ENCODE assay signal across 8 mouse cellular contexts in genomic region chr3:95661945-95662715, GRCm38 (mm10). TPM values are rescaled to one million over a fixed set of nuclear protein-coding genes. Genes with fewer than 3 reads are reported as not detected.
DNase-seq lines count a peak whose midpoint lies in the region; ATAC-seq and TF ChIP-seq lines count a peak whose summit lies in the region.

No protein-coding gene starts in this region.

- peak overlapping the region; percentile 79 for H3K27ac ChIP-seq in bone marrow macrophage, adult 2 months (ENCODE audit: insufficient read depth, low read depth, low read length)
- no peak overlapping the region for H3K27ac ChIP-seq in midbrain, embryonic 13.5 days

- WGBS in midbrain, embryonic 13.5 days: 67% methylated on average over 7 of the region's 7 CpGs

- peak; percentile 96 for DNase-seq in heart, adult 11 months
- no peak for DNase-seq in heart, adult 8-10 months (ENCODE audit: low spot score)
- peak; percentile 59 for DNase-seq in induced T-regulatory cell, adult 2 months (ENCODE audit: low read depth)
- no peak for DNase-seq in left cerebral cortex, adult 11 months (ENCODE audit: low spot score)
- DNase-seq in layer of hippocampus, adult 8-10 months (ENCODE audit: low spot score in 2 of 2): no peak
- DNase-seq in embryo, embryonic 11 days: no peak

- TF ChIP-seq POLR2A in bone marrow macrophage, adult 2 months (IDR thresholded peaks at IDR 0.05; ENCODE audit: borderline replicate concordance, low read depth, low read length): no peak

- H3K4me2 ChIP-seq in midbrain, embryonic 13.5 days (replicated peaks): peak overlapping the region; percentile 33

- no peak for ATAC-seq in midbrain, embryonic 13.5 days

- no peak overlapping the region for H3K9ac ChIP-seq in midbrain, embryonic 13.5 days (replicated peaks)

- peak overlapping the region; percentile 59 for H3K4me3 ChIP-seq in bone marrow macrophage, adult 2 months (ENCODE audit: insufficient read depth, low read length)
- H3K4me3 ChIP-seq in midbrain, embryonic 13.5 days (replicated peaks): peak overlapping the region; percentile 19

- no peaks in the 10 kb centered on the region for H3K27me3 ChIP-seq in midbrain, embryonic 13.5 days

- H3K9me3 ChIP-seq in midbrain, embryonic 13.5 days: no peaks in the 10 kb centered on the region

- H3K36me3 ChIP-seq in midbrain, embryonic 13.5 days: peaks cover 34% of the 10 kb centered on the region

- H3K4me1 ChIP-seq in bone marrow macrophage, adult 2 months (ENCODE audit: control insufficient read depth, insufficient read depth, low read length): peaks cover 42% of the 10 kb centered on the region
- H3K4me1 ChIP-seq in midbrain, embryonic 13.5 days (replicated peaks): peaks cover 49% of the 10 kb centered on the region

- no peak for TF ChIP-seq CTCF in bone marrow macrophage, adult 2 months (IDR thresholded peaks at IDR 0.05; ENCODE audit: low read depth, low read length)

RNA-seq across cellular contexts. Expression of gene Mcl1, which starts 3.5 kb away (rescaled TPM):
- total RNA-seq in heart, adult 8-10 months (2022): 100 to 1,000 TPM; 123 to 159 (median 134) TPM
- polyA plus RNA-seq in bone marrow macrophage, adult 2 months (2012; ENCODE audit: insufficient read depth, insufficient read length, missing spikeins): 565 and 578 TPM in 2 replicates
- 46.9 and 56.3 TPM in 2 replicates for polyA plus RNA-seq in midbrain, embryonic 13.5 days (2015; fragmentation: Nextera tagmentation; extraction: Ambion mirVana)
- 10 to 100 TPM; 55.1 to 73.6 (median 61.1) TPM for total RNA-seq in layer of hippocampus, adult 8-10 months (2022)

RNA-seq across cellular contexts. Expression of gene Adamtsl4, which starts 25.6 kb away (rescaled TPM):
- total RNA-seq in heart, adult 8-10 months (2022): 10 to 100 TPM; 35.5 to 60.3 (median 45.4) TPM
- polyA plus RNA-seq in bone marrow macrophage, adult 2 months (2012; ENCODE audit: insufficient read depth, insufficient read length, missing spikeins): 2.4 and 2.6 TPM in 2 replicates
- polyA plus RNA-seq in midbrain, embryonic 13.5 days (2015; fragmentation: Nextera tagmentation; extraction: Ambion mirVana): 0.68 and 1.9 TPM in 2 replicates
- 10 to 100 TPM in 2 of 4 experiments, 1 to 10 TPM in 2; 5.2 to 17.9 (median 10.4) TPM for total RNA-seq in layer of hippocampus, adult 8-10 months (2022)

RNA-seq across cellular contexts. Expression of gene Ensa, which starts 37.3 kb away (rescaled TPM):
- 10 to 100 TPM; 77.2 to 84.9 (median 80.6) TPM for total RNA-seq in heart, adult 8-10 months (2022)
- 99.2 and 115 TPM in 2 replicates for polyA plus RNA-seq in bone marrow macrophage, adult 2 months (2012; ENCODE audit: insufficient read depth, insufficient read length, missing spikeins)
- polyA plus RNA-seq in midbrain, embryonic 13.5 days (2015; fragmentation: Nextera tagmentation; extraction: Ambion mirVana): 116 TPM in 2 replicates
- total RNA-seq in layer of hippocampus, adult 8-10 months (2022): 100 to 1,000 TPM; 286 to 320 (median 297) TPM

Comparison
In these comparisons a context has a peak if more than half of its experiments do, and no peak if none do; other contexts are left out.
1. DNase-seq: peak in heart, adult 11 months (single experiment) and induced T-regulatory cell, adult 2 months (single experiment); none in heart, adult 8-10 months (single experiment), left cerebral cortex, adult 11 months (single experiment), layer of hippocampus, adult 8-10 months (0 of 2) and embryo, embryonic 11 days (single experiment).